Mouse (Mus musculus) cortical plate, adult 2 months (tissue): ENCODE results near the gene Foxa3.

Experiments
- CTCF ChIP-seq: fragments of 200-500 bp; IDR thresholded peaks from 2 replicates; pipeline ENCODE4 v1.5.1; 2011; ENCODE audit warnings: mild to moderate bottlenecking, control low read depth, low read length; ENCODE audit not compliant: insufficient read depth; ENCODE audit errors: extremely low read depth
- POLR2A ChIP-seq: fragments of 200-500 bp; IDR thresholded peaks from 2 replicates; pipeline ENCODE4 v1.6.1; 2011; ENCODE audit warnings: mild to moderate bottlenecking, low read length, control low read depth; ENCODE audit not compliant: insufficient read depth; ENCODE audit errors: extremely low read depth

DNA sequence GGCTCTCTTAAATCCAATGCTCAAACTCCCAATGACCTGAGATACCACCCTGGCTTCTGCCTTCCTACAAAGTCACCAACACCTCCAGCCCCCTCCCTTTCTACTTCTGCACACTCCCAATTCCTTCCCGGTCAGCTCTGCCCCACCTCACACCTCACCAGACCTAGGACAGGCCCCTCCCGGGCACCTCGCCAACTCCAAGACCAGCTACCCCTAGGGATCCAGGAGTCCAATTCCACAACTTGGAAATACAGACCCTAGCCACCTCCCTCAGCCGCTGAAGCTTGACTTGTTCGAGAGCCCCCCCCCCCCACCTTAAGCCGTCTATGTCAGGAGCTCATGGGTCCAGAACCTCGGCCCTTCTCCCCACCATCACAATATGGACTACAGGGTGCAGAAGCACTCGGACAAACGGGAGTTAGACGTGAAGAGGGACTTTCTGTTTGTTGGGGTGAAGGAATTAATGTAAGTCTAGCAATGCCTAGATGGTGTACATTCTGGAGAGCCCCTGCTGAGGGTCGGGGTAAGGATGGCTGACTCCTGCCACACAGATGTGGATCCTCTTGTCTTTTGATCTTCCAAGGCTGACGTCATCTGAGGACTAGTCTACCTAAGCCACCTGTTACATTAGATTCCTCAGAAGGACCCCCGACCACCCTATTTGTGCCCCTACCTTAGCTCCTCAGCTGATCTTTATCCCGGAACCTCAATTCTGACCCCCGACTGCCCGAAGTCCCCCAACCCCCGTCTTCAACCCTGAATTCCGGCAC is 964 bp downstream of the Foxa3 start:
- no peak for TF ChIP-seq CTCF
- no peak for TF ChIP-seq POLR2A
